Mouse (Mus musculus) E14TG2a.4 (cell line): Measurements from ENCODE around the gene Afmid.

ENCODE experiments used
- H3K27me3 ChIP-seq: 2 replicates; pipeline ENCODE4 v1.6.1; 2014; ENCODE audit warnings: low read length, control low read depth; ENCODE audit not compliant: insufficient read depth
- H3K36me3 ChIP-seq: 2 replicates; pipeline ENCODE4 v1.6.1; 2014; ENCODE audit warnings: low read length, control low read depth; ENCODE audit not compliant: insufficient read depth
- H3K4me1 ChIP-seq: replicated peaks from 2 replicates; pipeline ENCODE4 v1.6.1; 2014; ENCODE audit warnings: low read depth, low read length, control low read depth
- H3K4me3 ChIP-seq: replicated peaks from 2 replicates; pipeline ENCODE4 v1.5.1; 2014; ENCODE audit warnings: mild to moderate bottlenecking, low read length
- H3K9me3 ChIP-seq: 2 replicates; pipeline ENCODE4 v1.6.1; 2014; ENCODE audit warnings: low read length, control low read depth
- CTCF ChIP-seq: conservative IDR thresholded peaks from 2 replicates; pipeline ENCODE4 v1.5.1; 2014; ENCODE audit warnings: low read length
- NANOG ChIP-seq: IDR thresholded peaks from 2 replicates; pipeline ENCODE4 v1.6.1; 2014; ENCODE audit warnings: borderline replicate concordance, low read length, mixed read lengths
- POU5F1 ChIP-seq: IDR thresholded peaks from 2 replicates; pipeline ENCODE4 v1.6.1; 2014; ENCODE audit warnings: low read length, borderline replicate concordance

Gene Afmid

DNA sequence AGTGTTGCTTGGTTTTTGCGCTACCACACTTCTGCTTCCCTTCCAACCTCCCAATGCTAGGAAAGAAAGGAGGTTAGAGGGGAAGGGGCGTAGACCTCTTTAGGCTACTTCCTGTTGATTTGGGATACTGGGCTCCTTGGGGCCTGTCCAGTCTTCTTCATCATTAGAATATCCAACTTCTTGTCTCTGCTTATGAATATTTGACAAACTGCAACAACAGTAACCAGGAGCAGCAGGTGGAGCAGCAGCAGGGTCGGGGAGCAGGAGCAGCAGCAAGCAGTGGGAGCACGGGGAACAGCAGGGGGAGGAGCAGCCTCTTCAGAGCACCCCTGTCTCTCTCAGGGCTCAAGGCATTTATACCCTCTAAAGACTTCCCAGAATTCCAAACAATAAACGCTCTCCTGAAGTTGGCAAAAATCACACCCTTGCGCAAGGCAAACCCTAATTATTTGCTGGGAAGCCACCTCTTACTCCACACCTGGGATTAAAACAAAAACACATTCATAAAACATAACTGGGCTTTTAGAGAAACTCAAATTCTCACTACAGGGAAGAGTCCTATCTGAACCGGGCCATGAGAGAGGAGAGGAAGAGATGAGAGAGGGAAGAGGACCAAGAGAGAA lies 22.0 kb downstream of the Afmid start:
- TF ChIP-seq POU5F1: no peak
- TF ChIP-seq CTCF: no peak
- TF ChIP-seq NANOG: no peak
- no peaks in the 10 kb centered on the region for H3K9me3 ChIP-seq
- peaks cover 24% of the 10 kb centered on the region for H3K36me3 ChIP-seq
- H3K27me3 ChIP-seq: no peaks in the 10 kb centered on the region
- H3K4me1 ChIP-seq: peaks cover 58% of the 10 kb centered on the region
- peak overlapping the region; percentile 96 for H3K4me3 ChIP-seq

DNA sequence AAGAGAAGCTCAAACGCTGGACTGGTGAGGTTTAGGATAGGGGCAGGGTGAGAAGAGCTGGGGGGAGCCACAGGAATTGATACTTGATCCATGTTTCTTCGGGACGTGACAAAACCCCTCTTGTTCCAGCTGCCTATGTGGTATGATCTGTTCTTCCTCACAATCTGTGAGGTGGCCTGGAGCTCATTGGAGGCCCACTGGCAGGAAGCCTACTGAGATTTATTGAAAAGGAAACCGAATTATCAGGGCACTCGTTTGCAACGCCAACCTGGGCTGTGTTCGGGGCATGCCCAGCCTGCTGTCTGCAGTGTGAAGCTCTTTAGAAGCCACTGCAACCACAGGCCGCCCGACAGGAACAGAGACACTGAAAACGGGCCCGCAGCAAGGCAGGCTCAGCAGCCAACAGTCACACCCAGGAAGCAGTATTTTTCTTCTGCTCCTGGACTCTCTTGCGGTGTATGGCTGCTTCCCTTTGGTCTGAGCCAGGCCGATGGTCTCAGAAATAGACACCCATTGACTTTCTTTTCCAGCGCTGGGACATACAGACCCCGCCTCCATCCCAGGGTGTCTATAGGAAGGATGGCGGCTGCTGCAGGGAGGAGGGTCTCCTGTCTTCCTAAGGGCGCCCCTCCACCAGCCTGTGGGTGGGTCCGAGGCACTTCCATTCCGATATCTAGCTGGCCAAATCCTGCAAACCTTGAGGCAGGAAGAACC lies 22.7 kb downstream of the Afmid start:
- H3K4me1 ChIP-seq: peaks cover 65% of the 10 kb centered on the region

DNA sequence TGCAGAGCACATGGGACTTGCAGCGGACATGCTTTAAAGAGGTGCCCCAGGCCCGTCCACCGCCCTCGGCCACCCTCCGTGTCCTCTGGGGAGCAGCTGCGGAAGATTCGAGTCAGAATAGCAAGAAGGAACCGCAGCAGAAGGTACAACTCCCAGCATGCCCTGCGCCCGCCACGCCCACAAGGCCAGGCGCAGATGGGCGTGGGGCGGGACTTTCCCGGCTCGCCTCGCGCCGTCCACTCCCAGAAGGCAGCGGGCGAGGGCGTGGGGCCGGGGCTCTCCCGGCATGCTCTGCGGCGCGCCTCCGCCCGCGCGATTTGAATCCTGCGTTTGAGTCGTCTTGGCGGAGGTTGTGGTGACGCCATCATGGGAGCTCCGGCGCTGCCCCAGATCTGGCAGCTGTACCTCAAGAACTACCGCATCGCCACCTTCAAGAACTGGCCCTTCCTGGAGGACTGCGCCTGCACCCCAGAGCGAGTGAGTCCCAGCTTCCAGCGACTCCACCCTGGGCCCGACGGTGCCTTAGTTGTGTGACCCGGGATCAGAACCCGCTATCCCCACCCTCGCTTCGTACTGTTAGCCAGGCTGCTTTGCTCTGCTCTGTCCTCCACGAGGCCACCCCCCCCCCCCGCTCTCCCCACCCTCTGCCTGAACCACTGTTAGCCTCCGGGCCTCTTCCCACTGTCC lies 23.4 kb downstream of the Afmid start, which contains the start of gene Birc5:
Gene Birc5 (plus strand): TSS at position 267 of the 687 bp plus-strand sequence.
- Histone ChIP-seq H3K4me3 (peak within 1 kb of the TSS; percentile 96), H3K9me3 (no peaks in the 10 kb centered on the region), H3K36me3 (peaks cover 38% of the 10 kb centered on the region), H3K4me1 (peaks cover 72% of the 10 kb centered on the region), H3K27me3 (no peaks in the 10 kb centered on the region)
- TF ChIP-seq NANOG: no peak
- no peak for TF ChIP-seq CTCF
- no peak for TF ChIP-seq POU5F1

More for the DNA sequence above, 22.7 kb downstream of the Afmid start:
- TF ChIP-seq CTCF: no peak
- TF ChIP-seq POU5F1: no peak
- TF ChIP-seq NANOG: no peak
- peak overlapping the region; percentile 96 for H3K4me3 ChIP-seq
- no peaks in the 10 kb centered on the region for H3K27me3 ChIP-seq
- peaks cover 31% of the 10 kb centered on the region for H3K36me3 ChIP-seq
- no peaks in the 10 kb centered on the region for H3K9me3 ChIP-seq

DNA sequence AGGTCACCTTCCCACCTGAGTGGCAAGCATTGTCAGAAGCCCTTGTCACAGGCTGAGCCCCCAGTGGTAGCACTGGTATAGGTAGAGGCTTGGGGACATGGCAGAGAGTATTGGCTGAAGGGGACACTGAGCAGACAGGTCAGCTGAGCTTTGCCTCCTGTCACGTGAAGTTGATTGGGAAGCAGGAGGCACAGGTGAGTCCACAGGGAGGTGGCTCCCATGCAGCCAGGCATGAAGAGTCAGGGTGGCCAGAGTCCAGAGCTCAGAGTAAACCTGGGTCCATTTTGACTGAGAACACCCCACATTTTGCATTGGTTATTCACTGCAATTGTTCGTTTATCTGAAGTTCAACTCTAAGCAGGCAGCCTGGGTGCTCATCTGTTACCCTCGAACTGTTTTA lies 27.2 kb downstream of the Afmid start:
- Histone ChIP-seq H3K4me1 (peaks cover 80% of the 10 kb centered on the region), H3K9me3 (peaks cover 10% of the 10 kb centered on the region), H3K36me3 (peaks cover 74% of the 10 kb centered on the region), H3K27me3 (no peaks in the 10 kb centered on the region), H3K4me3 (no peak overlapping the region)
- TF ChIP-seq POU5F1 (no peak), NANOG (no peak), CTCF (no peak)

DNA sequence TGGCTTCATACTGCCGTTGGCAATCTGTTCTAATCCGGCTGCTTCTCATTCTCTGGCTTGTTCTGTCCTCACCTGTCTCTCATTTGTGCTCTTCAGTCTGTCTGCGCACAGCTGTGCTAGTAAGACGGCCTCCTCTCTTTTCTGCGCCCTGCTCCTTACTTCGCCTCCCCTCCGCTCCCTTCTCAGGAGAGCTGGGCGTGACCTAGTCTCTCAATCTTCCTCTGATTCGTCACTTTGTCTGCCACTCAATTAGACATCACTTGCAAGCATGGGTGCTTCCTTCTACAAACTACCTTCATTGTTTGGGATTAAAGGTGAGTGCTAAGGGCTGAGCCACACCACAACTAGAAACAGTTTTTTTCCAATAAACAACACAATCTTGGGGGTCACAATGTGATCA lies 28.5 kb downstream of the Afmid start:
- no peak overlapping the region for H3K4me3 ChIP-seq

DNA sequence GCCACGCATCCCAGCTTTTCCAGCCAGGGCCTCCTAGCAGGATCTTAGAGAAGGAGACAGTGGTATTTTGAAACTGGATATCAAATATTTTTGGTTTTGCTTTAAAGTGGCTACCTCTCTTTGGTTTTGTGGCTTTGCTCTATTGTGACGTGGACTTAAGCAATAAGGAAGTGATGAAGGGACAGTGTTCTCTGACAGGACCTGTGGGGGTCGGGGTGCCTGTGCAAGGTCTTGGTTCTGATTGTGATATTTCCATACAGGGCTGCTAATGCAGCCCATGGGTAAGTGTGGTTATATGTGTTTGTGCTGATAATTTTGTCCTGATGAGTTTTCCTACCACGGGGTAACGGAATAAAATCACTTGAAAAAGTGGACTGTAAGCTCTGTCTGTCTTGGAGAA lies 29.6 kb downstream of the Afmid start:
- H3K4me1 ChIP-seq: peaks cover 94% of the 10 kb centered on the region
- no peak for TF ChIP-seq POU5F1
- no peak for TF ChIP-seq NANOG
- no peak for TF ChIP-seq CTCF
- H3K4me3 ChIP-seq: no peak overlapping the region
- H3K27me3 ChIP-seq: peaks cover 8% of the 10 kb centered on the region
- H3K36me3 ChIP-seq: peaks cover 85% of the 10 kb centered on the region
- peaks cover 10% of the 10 kb centered on the region for H3K9me3 ChIP-seq

More for the DNA sequence above, 28.5 kb downstream of the Afmid start:
- H3K36me3 ChIP-seq: peaks cover 87% of the 10 kb centered on the region
- H3K27me3 ChIP-seq: no peaks in the 10 kb centered on the region
- H3K4me1 ChIP-seq: peaks cover 87% of the 10 kb centered on the region
- peaks cover 10% of the 10 kb centered on the region for H3K9me3 ChIP-seq
- TF ChIP-seq NANOG (no peak), POU5F1 (no peak), CTCF (no peak)

DNA sequence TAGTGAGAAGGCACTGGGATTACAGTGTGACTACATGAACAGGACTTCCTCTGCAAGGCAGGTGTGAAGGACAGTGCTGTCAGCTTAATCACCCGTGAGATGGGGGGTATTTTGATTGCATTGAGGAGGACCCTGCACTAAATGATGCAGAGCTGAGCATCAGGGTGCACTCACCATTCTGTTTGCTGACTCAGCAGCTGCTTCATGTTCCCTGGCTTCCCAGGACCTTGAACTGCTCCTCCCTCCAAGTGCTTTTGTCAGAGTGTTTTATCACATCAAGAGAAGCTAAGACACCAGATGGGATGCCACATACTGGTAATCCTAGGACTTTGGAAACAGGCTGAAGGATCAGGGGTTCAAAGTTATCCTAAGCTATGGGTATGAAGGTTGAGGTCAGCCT lies 30.3 kb downstream of the Afmid start:
- TF ChIP-seq POU5F1 (no peak), CTCF (no peak), NANOG (no peak)

DNA sequence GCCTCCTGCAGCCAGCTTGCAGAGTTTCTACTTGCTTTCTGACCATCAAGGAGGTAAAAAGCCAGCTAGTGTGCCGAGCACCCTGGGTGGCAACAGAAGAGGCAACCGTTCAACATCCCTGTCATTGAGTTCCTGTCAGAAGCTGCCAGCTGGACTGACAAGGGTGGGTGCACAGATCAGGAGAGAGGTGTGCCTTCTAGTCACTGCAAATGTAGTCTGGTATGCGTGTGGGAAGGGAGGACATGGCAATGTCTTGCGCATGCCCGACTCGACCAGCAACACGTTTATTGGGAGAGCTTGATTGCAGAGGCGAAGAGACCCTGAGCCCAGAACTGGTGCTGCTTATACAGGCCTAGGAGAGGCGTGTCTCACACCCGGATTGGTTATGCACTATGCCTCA lies 31.7 kb downstream of the Afmid start:
- H3K9me3 ChIP-seq: peaks cover 10% of the 10 kb centered on the region
- H3K27me3 ChIP-seq: peaks cover 29% of the 10 kb centered on the region
- H3K4me1 ChIP-seq: peaks cover 95% of the 10 kb centered on the region
- H3K4me3 ChIP-seq: no peak overlapping the region
- H3K36me3 ChIP-seq: peaks cover 66% of the 10 kb centered on the region
- TF ChIP-seq CTCF (no peak), NANOG (no peak), POU5F1 (no peak)

More for the DNA sequence above, 30.3 kb downstream of the Afmid start:
- peaks cover 94% of the 10 kb centered on the region for H3K4me1 ChIP-seq
- peaks cover 80% of the 10 kb centered on the region for H3K36me3 ChIP-seq
- H3K9me3 ChIP-seq: peaks cover 10% of the 10 kb centered on the region
- H3K27me3 ChIP-seq: peaks cover 14% of the 10 kb centered on the region
- H3K4me3 ChIP-seq: no peak overlapping the region
